Mouse (Mus musculus): ENCODE data around the gene Fam163b.

DNA sequence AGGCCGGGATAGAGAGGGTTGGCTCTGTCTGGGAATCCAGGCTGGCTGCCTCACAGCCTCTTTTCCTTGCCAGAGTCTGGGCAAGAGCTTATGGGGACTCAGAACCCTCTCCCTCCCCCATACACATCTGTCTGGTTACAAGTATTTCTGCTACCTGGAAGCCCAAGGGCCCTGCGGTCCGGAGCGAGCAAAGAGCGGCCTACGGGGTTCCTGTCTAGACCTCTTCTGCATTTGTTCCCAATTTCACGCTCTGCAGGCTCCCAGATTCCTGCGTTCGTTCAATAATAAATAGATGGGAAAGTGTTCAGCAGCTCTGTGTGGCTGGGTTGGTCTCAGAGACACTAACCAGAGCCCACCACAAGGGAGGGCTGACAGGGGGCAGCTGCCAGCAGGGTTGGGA lies 19.7 kb downstream of the Fam163b start:
- TF ChIP-seq CTCF (IDR thresholded peaks at IDR 0.05) (no peak), POLR2A (IDR thresholded peaks at IDR 0.05; ENCODE audit: insufficient read depth, low read depth, low read length) (no peak)

All from heart, adult 2 months (tissue).